Mouse (Mus musculus): ENCODE results near the gene Kmt5c. TPM values are rescaled to one million over a fixed set of nuclear protein-coding genes. Genes with fewer than 3 reads are reported as not detected.
A peak's percentile ranks its signal among the peaks of the same experiment; 100 is the strongest.

The Kmt5c gene
- total RNA-seq, 4 experiments from 2014 or later, result 26.1 to 39.8 (median 33.0) TPM

DNA sequence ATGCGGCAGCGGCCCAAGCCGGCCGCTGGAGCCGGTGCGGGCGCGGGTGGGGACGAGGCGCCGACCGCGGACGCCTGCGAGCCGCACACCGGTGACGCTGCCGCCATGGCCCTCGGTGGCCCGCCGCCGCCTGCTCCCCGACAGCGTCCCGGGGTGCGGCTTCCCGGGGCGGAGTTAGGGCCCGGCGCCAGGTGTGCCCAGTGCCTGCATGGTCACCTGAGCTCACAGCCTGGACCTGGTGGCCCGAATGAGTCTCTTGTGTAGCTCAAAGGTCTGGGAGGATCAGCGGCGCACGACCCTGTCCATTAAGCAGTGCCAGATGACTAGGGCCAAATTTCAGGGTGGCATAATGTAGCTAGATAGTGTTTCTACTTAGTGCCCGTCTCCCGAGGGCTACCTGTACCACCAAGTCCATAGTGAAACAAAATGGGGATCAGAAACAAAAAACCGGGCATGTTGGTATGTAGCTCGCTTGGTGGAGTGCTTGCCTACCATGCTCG is 49.6 kb downstream of the Kmt5c start, which contains the start of gene Tmem238:
TSS of gene Tmem238 (minus strand) at position 221 of the 500 bp plus-strand sequence.
- no peak for DNase-seq (ENCODE audit: low spot score in 2 of 2)

DNA sequence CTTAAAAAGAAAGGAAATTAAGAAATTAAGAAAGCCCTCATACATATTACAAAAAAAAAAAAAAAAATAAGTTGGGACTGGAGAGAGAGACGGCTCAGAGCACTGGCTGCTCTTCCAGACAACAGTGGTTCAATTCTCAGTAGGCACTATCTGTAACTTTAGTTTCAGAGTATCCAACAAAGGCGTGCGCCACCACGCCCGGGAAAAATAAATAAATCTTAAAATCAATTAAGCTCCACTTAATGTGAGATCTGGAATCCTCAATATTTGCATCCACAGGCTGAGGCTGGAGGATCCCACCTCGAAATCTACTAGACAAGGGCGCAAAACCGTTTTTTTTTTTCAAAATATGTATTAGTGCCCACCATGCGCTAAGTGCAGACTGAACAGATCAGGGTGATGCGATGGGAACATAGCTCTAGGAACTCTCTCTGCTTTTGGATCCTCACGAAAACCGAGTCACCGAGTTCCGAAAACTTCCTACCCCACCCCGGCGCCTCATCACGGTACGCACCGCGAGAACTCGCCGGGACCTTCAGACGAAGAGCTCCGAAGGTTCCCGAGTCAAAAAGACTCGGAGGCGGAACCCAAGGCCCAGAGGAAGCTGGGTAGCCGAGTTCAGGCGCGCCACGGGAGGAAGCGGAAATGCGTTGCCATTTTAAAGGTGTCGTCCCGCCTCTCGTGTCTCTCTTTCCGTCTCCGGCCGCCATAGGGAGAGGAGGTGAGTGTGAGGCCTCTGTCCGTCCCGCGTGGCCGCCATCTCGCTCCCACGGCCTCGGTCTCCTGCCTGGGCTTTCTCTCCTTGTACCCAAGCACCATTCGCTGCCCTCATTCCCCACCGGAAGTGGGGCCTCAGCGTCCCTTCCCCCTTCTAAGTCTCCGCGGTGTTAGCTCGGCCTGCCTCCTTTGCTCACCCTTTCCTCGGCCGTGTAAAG is 52.6 kb downstream of the Kmt5c start, which contains the start of gene Rpl28:
TSS of gene Rpl28 (plus strand) at position 597 of the 935 bp plus-strand sequence.
- DNase-seq (ENCODE audit: low spot score in 2 of 2), result peak; percentile 93 to 94

- DNase-seq (ENCODE audit: low spot score in 2 of 2), result peak in 1 of 2 experiments; percentile 19
Measured at GRCm38 (mm10) chr7:4793248-4793647, 53.3 kb downstream of the Kmt5c start.

DNA sequence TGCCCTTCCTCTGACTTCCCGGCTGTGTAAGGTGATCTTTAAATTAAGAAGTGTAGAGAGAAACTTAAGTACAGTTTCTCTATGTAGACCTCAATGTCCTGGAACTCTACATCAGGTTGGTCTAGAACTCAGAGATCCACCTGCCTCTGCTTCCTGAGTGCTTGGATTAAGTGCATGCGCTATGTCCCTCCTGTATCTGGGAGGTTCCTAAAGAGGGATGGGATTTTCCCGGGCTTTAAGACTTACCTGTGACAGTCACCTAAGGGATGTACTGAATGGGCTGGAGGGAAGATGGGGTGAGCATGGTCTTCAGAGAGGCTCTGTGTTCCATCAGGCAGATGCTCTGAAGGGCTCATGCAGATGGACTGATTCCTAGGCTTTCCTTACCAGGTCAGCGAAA is 53.8 kb downstream of the Kmt5c start:
- DNase-seq (ENCODE audit: low spot score in 2 of 2), result no peak

GRCm38 (mm10) chr7:4794631-4795168 is 54.8 kb downstream of the Kmt5c start:
- no peak for DNase-seq (ENCODE audit: low spot score in 2 of 2)

DNA sequence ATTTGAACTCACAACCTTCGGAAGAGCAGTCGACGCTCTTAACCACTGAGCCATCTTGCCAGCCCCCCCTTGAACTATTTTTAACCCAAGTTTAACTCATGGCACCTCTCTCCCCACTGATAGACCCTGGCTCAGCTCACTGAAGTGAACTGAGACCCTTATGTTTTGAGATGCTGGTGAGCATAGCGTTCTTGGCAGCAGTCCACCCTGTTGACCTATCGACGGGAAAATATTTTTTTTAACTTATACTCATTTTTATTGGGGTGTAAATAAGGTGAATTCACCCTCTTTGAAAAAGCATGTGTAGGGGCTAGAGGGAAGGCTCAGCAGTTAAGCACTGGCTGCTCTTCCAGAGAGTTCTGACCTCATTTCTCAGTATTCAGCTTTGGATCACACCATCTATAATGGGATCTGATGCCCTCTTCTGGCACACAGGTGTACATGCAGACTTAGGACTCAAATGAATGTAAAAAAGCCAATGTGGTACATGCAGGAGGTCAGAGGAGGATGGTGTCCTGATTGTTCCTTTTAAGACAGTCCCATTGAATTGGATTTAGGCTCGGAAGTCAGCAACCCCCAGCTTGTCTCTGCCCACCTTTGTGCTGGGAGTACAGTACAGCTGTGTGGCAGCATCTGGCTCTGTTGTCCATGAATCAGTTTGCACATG is 56.0 kb downstream of the Kmt5c start:
- DNase-seq (ENCODE audit: low spot score in 2 of 2), result no peak

Other genes with a start within 250 kb of the Kmt5c start
- gene Ppp1r12c, start 238.4 kb upstream of the Kmt5c start, total RNA-seq (2022), result 100 to 1,000 TPM; 143 to 158 (median 147) TPM
- 1 to 10 TPM; 1.3 to 4.0 (median 2.0) TPM for gene Tnnt1, start 223.7 kb upstream of the Kmt5c start, total RNA-seq (2022)
- 1 to 10 TPM in 1 of 4 experiments, not detected in 3; 1.3 TPM for gene Tnni3, start 215.9 kb upstream of the Kmt5c start, total RNA-seq (2022)
- gene Dnaaf3, start 207.7 kb upstream of the Kmt5c start, total RNA-seq (2022), result 1 to 10 TPM in 1 of 4 experiments, under 1 TPM in 2, not detected in 1; 0.77 to 1.6 (median 0.96) TPM
- 100 to 1,000 TPM; 180 to 219 (median 211) TPM for gene Syt5, start 192.6 kb upstream of the Kmt5c start, total RNA-seq (2022)
- gene Ptprh, start 136.1 kb upstream of the Kmt5c start, total RNA-seq (2022), result under 1 TPM; 0.59 to 0.85 (median 0.67) TPM
- gene Tmem86b, start 108.7 kb upstream of the Kmt5c start, total RNA-seq (2022), result 10 to 100 TPM; 15.4 to 27.0 (median 20.7) TPM
- 100 to 1,000 TPM; 130 to 139 (median 134) TPM for gene Ppp6r1, start 81.1 kb upstream of the Kmt5c start, total RNA-seq (2022)
- 10 to 100 TPM; 76.4 to 91.2 (median 84.1) TPM for gene Hspbp1, start 55.0 kb upstream of the Kmt5c start, total RNA-seq (2022)
- 100 to 1,000 TPM; 314 to 327 (median 325) TPM for gene Brsk1, start 49.5 kb upstream of the Kmt5c start, total RNA-seq (2022)
- gene Tmem150b, start 14.9 kb upstream of the Kmt5c start, total RNA-seq (2022), result under 1 TPM in 2 of 4 experiments, not detected in 2; 0.27 to 0.36 TPM
- 10 to 100 TPM in 1 of 4 experiments, 1 to 10 TPM in 3; 6.0 to 13.0 (median 7.4) TPM for gene Cox6b2, start 13.0 kb downstream of the Kmt5c start, total RNA-seq (2022)
- not detected for gene Fam71e2, start 31.2 kb downstream of the Kmt5c start, total RNA-seq (2022)
- gene Il11, start 42.7 kb downstream of the Kmt5c start, total RNA-seq (2022), result under 1 TPM; 0.31 to 0.43 (median 0.37) TPM
- not detected for gene Tmem190, start 42.8 kb downstream of the Kmt5c start, total RNA-seq (2022)
- gene Tmem238, start 49.5 kb downstream of the Kmt5c start, total RNA-seq (2022), result 1 to 10 TPM; 1.2 to 3.7 (median 2.0) TPM
- 100 to 1,000 TPM; 350 to 553 (median 418) TPM for gene Rpl28, start 52.8 kb downstream of the Kmt5c start, total RNA-seq (2022)
- gene Ube2s, start 72.5 kb downstream of the Kmt5c start, total RNA-seq (2022), result 100 to 1,000 TPM; 113 to 119 (median 116) TPM
- gene Shisa7, start 104.6 kb downstream of the Kmt5c start, total RNA-seq (2022), result 100 to 1,000 TPM; 133 to 179 (median 153) TPM
- gene Isoc2b, start 130.1 kb downstream of the Kmt5c start, total RNA-seq (2022), result 1 to 10 TPM; 4.7 to 8.9 (median 6.9) TPM
- 10 to 100 TPM; 13.7 to 16.0 (median 14.2) TPM for gene Isoc2a, start 137.0 kb downstream of the Kmt5c start, total RNA-seq (2022)
- gene Gm36210, start 166.4 kb downstream of the Kmt5c start, total RNA-seq (2022), result under 1 TPM; 0.29 to 0.77 (median 0.39) TPM
- gene Zfp628, start 175.1 kb downstream of the Kmt5c start, total RNA-seq (2022), result 10 to 100 TPM; 13.0 to 15.3 (median 13.9) TPM
- gene Nat14, start 181.9 kb downstream of the Kmt5c start, total RNA-seq (2022), result 100 to 1,000 TPM in 2 of 4 experiments, 10 to 100 TPM in 2; 89.9 to 111 (median 102) TPM
- 1 to 10 TPM; 2.8 to 5.1 (median 4.2) TPM for gene Ssc5d, start 185.7 kb downstream of the Kmt5c start, total RNA-seq (2022)
- gene Sbk2, start 224.3 kb downstream of the Kmt5c start, total RNA-seq (2022), result 1 to 10 TPM in 1 of 4 experiments, under 1 TPM in 2, not detected in 1; 0.58 to 1.1 (median 0.90) TPM
- gene Sbk3, start 231.1 kb downstream of the Kmt5c start, total RNA-seq (2022), result 1 to 10 TPM in 2 of 4 experiments, under 1 TPM in 2; 0.71 to 1.1 (median 0.98) TPM